Mouse (Mus musculus) embryonic fibroblast, embryonic 13.5 days (primary cell): ENCODE data around the gene Paxip1.

Experiments
- CTCF ChIP-seq: IDR thresholded peaks from 2 replicates; pipeline ENCODE4 v1.5.1; 2011; ENCODE audit warnings: mild to moderate bottlenecking, control low read depth, low read length, moderate library complexity, borderline replicate concordance; ENCODE audit not compliant: insufficient read depth
- POLR2A ChIP-seq: IDR thresholded peaks from 2 replicates; pipeline ENCODE4 v1.6.1; 2011; ENCODE audit warnings: low read depth, mild to moderate bottlenecking, control low read depth, low read length, moderate library complexity

GRCm38 (mm10) chr5:27835096-27835495 is 43.6 kb upstream of the Paxip1 start:
- no peak for TF ChIP-seq CTCF
- TF ChIP-seq POLR2A, result no peak
